Mouse (Mus musculus): Measurements from ENCODE around the gene Dnajc28. TPM values are rescaled to one million over a fixed set of nuclear protein-coding genes. Genes with fewer than 3 reads are reported as not detected.

Dnajc28 gene
- polyA plus RNA-seq, 2 experiments, result 0.71 to 1.8 TPM

GRCm38 (mm10) chr16:91620185-91620584 is 1.4 kb upstream of the Dnajc28 start:
- Histone ChIP-seq H3K4me1 (replicated peaks; ENCODE audit: control insufficient read depth in 2 of 2, insufficient read depth in 2 of 2, low read length in 1 of 2) (peaks cover 0 to 5% of the 10 kb centered on the region in 2 experiments; a peak in 2 of 4 replicates), H3K27me3 (ENCODE audit: control insufficient read depth, insufficient read depth, low read length) (no peaks in the 10 kb centered on the region), H3K9me3 (ENCODE audit: control insufficient read depth, low read length) (no peaks in the 10 kb centered on the region), H3K36me3 (replicated peaks; ENCODE audit: control insufficient read depth, insufficient read depth, low read depth) (peaks cover 42% of the 10 kb centered on the region), H3K27ac (no peak overlapping the region), H3K4me2 (ENCODE audit: low read depth) (no peak overlapping the region), H3K9ac (replicated peaks) (no peak overlapping the region), H3K4me3 (ENCODE audit: insufficient read depth in 1 of 2, low read depth in 2 of 2, low read length in 2 of 2) (no peak overlapping the region)
- WGBS (ENCODE audit: insufficient replicate concordance), result 78% methylated on average over 5 of the region's 5 CpGs
- ATAC-seq (ENCODE audit: insufficient read depth), result no peak
- DNase-seq (ENCODE audit: low read depth in 3 of 3, low spot score in 3 of 3), result no peak
- TF ChIP-seq CTCF (IDR thresholded peaks at IDR 0.05; ENCODE audit: low read depth), result no peak

- H3K4me3 ChIP-seq (ENCODE audit: insufficient read depth in 1 of 2, low read depth in 2 of 2, low read length in 2 of 2), result no peak overlapping the region
- H3K27ac ChIP-seq, result no peak overlapping the region
- TF ChIP-seq CTCF (IDR thresholded peaks at IDR 0.05; ENCODE audit: low read depth), result no peak
- no peak for TF ChIP-seq EP300 (IDR thresholded peaks at IDR 0.05; ENCODE audit: low read depth)
- H3K27me3 ChIP-seq (ENCODE audit: control insufficient read depth, insufficient read depth, low read length), result no peaks in the 10 kb centered on the region
- ATAC-seq (ENCODE audit: insufficient read depth) (no peak), DNase-seq (ENCODE audit: low read depth in 3 of 3, low spot score in 3 of 3) (no peak)
- H3K4me2 ChIP-seq (ENCODE audit: low read depth), result no peak overlapping the region
- H3K9ac ChIP-seq (replicated peaks), result no peak overlapping the region
- H3K4me1 ChIP-seq (replicated peaks; ENCODE audit: control insufficient read depth in 2 of 2, insufficient read depth in 2 of 2, low read length in 1 of 2), result peaks cover 0 to 5% of the 10 kb centered on the region in 2 experiments; a peak in 2 of 4 replicates
- H3K9me3 ChIP-seq (ENCODE audit: control insufficient read depth, low read length), result no peaks in the 10 kb centered on the region
- WGBS (ENCODE audit: insufficient replicate concordance), result 73% methylated on average over 6 of the region's 6 CpGs
- no peaks in the 10 kb centered on the region for H3K36me3 ChIP-seq (replicated peaks; ENCODE audit: control insufficient read depth, insufficient read depth, low read depth)
Measured at GRCm38 (mm10) chr16:91614552-91614951, 4.3 kb downstream of the Dnajc28 start.

- Histone ChIP-seq H3K9me3 (ENCODE audit: control insufficient read depth, low read length) (no peaks in the 10 kb centered on the region), H3K9ac (replicated peaks) (no peak overlapping the region), H3K4me2 (ENCODE audit: low read depth) (no peak overlapping the region), H3K27ac (no peak overlapping the region), H3K4me3 (ENCODE audit: insufficient read depth in 1 of 2, low read depth in 2 of 2, low read length in 2 of 2) (no peak overlapping the region), H3K27me3 (ENCODE audit: control insufficient read depth, insufficient read depth, low read length) (no peaks in the 10 kb centered on the region), H3K36me3 (replicated peaks; ENCODE audit: control insufficient read depth, insufficient read depth, low read depth) (no peaks in the 10 kb centered on the region), H3K4me1 (replicated peaks; ENCODE audit: control insufficient read depth in 2 of 2, insufficient read depth in 2 of 2, low read length in 1 of 2) (no peaks in the 10 kb centered on the region)
- no peak for ATAC-seq (ENCODE audit: insufficient read depth)
- TF ChIP-seq EP300 (IDR thresholded peaks at IDR 0.05; ENCODE audit: low read depth), result no peak
- TF ChIP-seq CTCF (IDR thresholded peaks at IDR 0.05; ENCODE audit: low read depth), result no peak
- DNase-seq (ENCODE audit: low read depth in 3 of 3, low spot score in 3 of 3), result no peak
- WGBS (ENCODE audit: insufficient replicate concordance), result 71% methylated on average over 5 of the region's 5 CpGs
Measured at GRCm38 (mm10) chr16:91612525-91612924, 6.3 kb downstream of the Dnajc28 start.

DNA sequence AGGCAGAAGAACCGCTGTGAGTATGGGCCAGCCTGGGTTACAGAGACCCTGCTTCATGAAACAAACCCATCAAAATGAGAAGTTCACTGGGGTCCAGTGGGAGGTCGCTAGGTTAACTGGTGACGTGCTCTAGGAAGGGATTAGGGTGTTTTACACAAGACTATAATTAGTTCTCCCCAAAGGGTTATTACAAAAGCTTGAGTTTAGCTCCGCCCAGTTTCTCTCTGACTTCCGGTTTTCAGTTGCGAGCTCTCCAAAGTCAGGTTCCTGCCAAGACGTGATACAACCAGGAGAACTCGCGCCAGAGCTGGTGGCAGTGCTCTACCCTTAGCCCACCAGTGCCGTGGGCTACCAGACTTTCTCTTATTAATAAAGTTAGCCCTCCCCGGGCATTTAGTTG is 7.6 kb downstream of the Dnajc28 start:
- 49% methylated on average over 11 of the region's 11 CpGs for WGBS (ENCODE audit: insufficient replicate concordance)
- no peaks in the 10 kb centered on the region for H3K4me1 ChIP-seq (replicated peaks; ENCODE audit: control insufficient read depth in 2 of 2, insufficient read depth in 2 of 2, low read length in 1 of 2)
- no peaks in the 10 kb centered on the region for H3K36me3 ChIP-seq (replicated peaks; ENCODE audit: control insufficient read depth, insufficient read depth, low read depth)
- H3K27ac ChIP-seq, result no peak overlapping the region
- TF ChIP-seq EP300 (IDR thresholded peaks at IDR 0.05; ENCODE audit: low read depth) (no peak), CTCF (IDR thresholded peaks at IDR 0.05; ENCODE audit: low read depth) (no peak)
- no peak overlapping the region for H3K9ac ChIP-seq (replicated peaks)
- DNase-seq (ENCODE audit: low read depth in 3 of 3, low spot score in 3 of 3) (peak in 1 of 3 experiments; percentile 15), ATAC-seq (ENCODE audit: insufficient read depth) (no peak)
- no peaks in the 10 kb centered on the region for H3K27me3 ChIP-seq (ENCODE audit: control insufficient read depth, insufficient read depth, low read length)
- no peak overlapping the region for H3K4me2 ChIP-seq (ENCODE audit: low read depth)
- H3K4me3 ChIP-seq (ENCODE audit: insufficient read depth in 1 of 2, low read depth in 2 of 2, low read length in 2 of 2), result no peak overlapping the region
- H3K9me3 ChIP-seq (ENCODE audit: control insufficient read depth, low read length), result no peaks in the 10 kb centered on the region

- no peak overlapping the region for H3K27ac ChIP-seq
- 57% methylated on average over 9 of the region's 9 CpGs for WGBS (ENCODE audit: insufficient replicate concordance)
Measured at GRCm38 (mm10) chr16:91609501-91610245, 9.2 kb downstream of the Dnajc28 start.

More at GRCm38 (mm10) chr16:91609501-91610245, 9.2 kb downstream of the Dnajc28 start:
- DNase-seq (ENCODE audit: low read depth in 3 of 3, low spot score in 3 of 3) (no peak), ATAC-seq (ENCODE audit: insufficient read depth) (no peak)
- H3K36me3 ChIP-seq (replicated peaks; ENCODE audit: control insufficient read depth, insufficient read depth, low read depth), result no peaks in the 10 kb centered on the region
- no peak overlapping the region for H3K4me3 ChIP-seq (ENCODE audit: insufficient read depth in 1 of 2, low read depth in 2 of 2, low read length in 2 of 2)
- no peaks in the 10 kb centered on the region for H3K27me3 ChIP-seq (ENCODE audit: control insufficient read depth, insufficient read depth, low read length)
- no peak overlapping the region for H3K9ac ChIP-seq (replicated peaks)
- H3K4me1 ChIP-seq (replicated peaks; ENCODE audit: control insufficient read depth in 2 of 2, insufficient read depth in 2 of 2, low read length in 1 of 2), result no peaks in the 10 kb centered on the region
- no peak for TF ChIP-seq CTCF (IDR thresholded peaks at IDR 0.05; ENCODE audit: low read depth)
- no peak for TF ChIP-seq EP300 (IDR thresholded peaks at IDR 0.05; ENCODE audit: low read depth)
- H3K4me2 ChIP-seq (ENCODE audit: low read depth), result no peak overlapping the region
- no peaks in the 10 kb centered on the region for H3K9me3 ChIP-seq (ENCODE audit: control insufficient read depth, low read length)
